Mouse (Mus musculus): ENCODE data around the gene Ccdc57. TPM values are rescaled to one million over a fixed set of nuclear protein-coding genes. Genes with fewer than 3 reads are reported as not detected.

Ccdc57 gene
- polyA plus RNA-seq, 1 experiment from 2014 or later = 6.0 TPM

GRCm38 (mm10) chr11:120828416-120828815 lies 104.3 kb downstream of the Ccdc57 start:
- DNase-seq (ENCODE audit: low spot score) = no peak
- Histone ChIP-seq H3K27ac (no peak overlapping the region), H3K4me1 (peaks cover 59% of the 10 kb centered on the region), H3K4me3 (no peak overlapping the region), H3K9me3 (no peaks in the 10 kb centered on the region), H3K27me3 (ENCODE audit: insufficient read depth, poor library complexity, severe bottlenecking) (no peaks in the 10 kb centered on the region), H3K36me3 (peaks cover 2% of the 10 kb centered on the region; the same call in 1 of the 2 replicates)
- 66% methylated on average over 4 of the region's 4 CpGs for WGBS

- Histone ChIP-seq H3K4me3 (no peak overlapping the region), H3K9me3 (no peaks in the 10 kb centered on the region), H3K27ac (peak overlapping the region; percentile 95), H3K27me3 (ENCODE audit: insufficient read depth, poor library complexity, severe bottlenecking) (no peaks in the 10 kb centered on the region), H3K4me1 (peaks cover 74% of the 10 kb centered on the region), H3K36me3 (peaks cover 13% of the 10 kb centered on the region)
- no peak for DNase-seq (ENCODE audit: low spot score)
- WGBS = 85% methylated on average over 8 of the region's 8 CpGs
Measured at GRCm38 (mm10) chr11:120826016-120826953, 106.4 kb downstream of the Ccdc57 start.

GRCm38 (mm10) chr11:120825289-120825863 lies 107.3 kb downstream of the Ccdc57 start:
- 42% methylated on average over 4 of the region's 4 CpGs for WGBS
- peaks cover 76% of the 10 kb centered on the region for H3K4me1 ChIP-seq

GRCm38 (mm10) chr11:120824787-120825288 lies 107.8 kb downstream of the Ccdc57 start:
- Histone ChIP-seq H3K4me1 (peaks cover 71% of the 10 kb centered on the region), H3K27me3 (ENCODE audit: insufficient read depth, poor library complexity, severe bottlenecking) (no peaks in the 10 kb centered on the region), H3K36me3 (peaks cover 26% of the 10 kb centered on the region), H3K4me3 (peak overlapping the region; percentile 84), H3K27ac (peak overlapping the region; percentile 95), H3K9me3 (no peaks in the 10 kb centered on the region)
- no peak for DNase-seq (ENCODE audit: low spot score)
- under 1% methylated on average over 21 of the region's 21 CpGs for WGBS

More at GRCm38 (mm10) chr11:120825289-120825863, 107.3 kb downstream of the Ccdc57 start:
- H3K4me3 ChIP-seq = peak overlapping the region; percentile 84
- peaks cover 23% of the 10 kb centered on the region for H3K36me3 ChIP-seq
- no peaks in the 10 kb centered on the region for H3K9me3 ChIP-seq
- H3K27me3 ChIP-seq (ENCODE audit: insufficient read depth, poor library complexity, severe bottlenecking) = no peaks in the 10 kb centered on the region
- H3K27ac ChIP-seq = peak overlapping the region; percentile 95
- DNase-seq (ENCODE audit: low spot score) = no peak

GRCm38 (mm10) chr11:120823956-120824786 lies 108.5 kb downstream of the Ccdc57 start, which contains the start of gene Fasn:
Gene Fasn (minus strand): TSS chr11:120824547.
- H3K36me3 ChIP-seq = peaks cover 33% of the 10 kb centered on the region
- under 1% methylated on average over 109 of the region's 109 CpGs for WGBS

GRCm38 (mm10) chr11:120823551-120823947 lies 109.1 kb downstream of the Ccdc57 start:
- peak overlapping the region; percentile 84 for H3K4me3 ChIP-seq
- DNase-seq (ENCODE audit: low spot score) = peak; percentile 88
- under 1% methylated on average over 40 of the region's 40 CpGs for WGBS
- peaks cover 39% of the 10 kb centered on the region for H3K36me3 ChIP-seq
- no peaks in the 10 kb centered on the region for H3K27me3 ChIP-seq (ENCODE audit: insufficient read depth, poor library complexity, severe bottlenecking)
- peak overlapping the region; percentile 95 for H3K27ac ChIP-seq
- H3K9me3 ChIP-seq = no peaks in the 10 kb centered on the region
- peaks cover 58% of the 10 kb centered on the region for H3K4me1 ChIP-seq

More at GRCm38 (mm10) chr11:120823956-120824786, 108.5 kb downstream of the Ccdc57 start, which contains the start of gene Fasn:
- H3K4me3 ChIP-seq = peak within 1 kb of the TSS; percentile 84
- H3K4me1 ChIP-seq = peaks cover 64% of the 10 kb centered on the region
- peak; percentile 99 for DNase-seq (ENCODE audit: low spot score)
- H3K27me3 ChIP-seq (ENCODE audit: insufficient read depth, poor library complexity, severe bottlenecking) = no peaks in the 10 kb centered on the region
- peak within 1 kb of the TSS; percentile 95 for H3K27ac ChIP-seq
- H3K9me3 ChIP-seq = no peaks in the 10 kb centered on the region

- WGBS = 2% methylated on average over 14 of the region's 14 CpGs
- Histone ChIP-seq H3K4me3 (peak overlapping the region; percentile 84), H3K27ac (peak overlapping the region; percentile 95), H3K9me3 (no peaks in the 10 kb centered on the region), H3K36me3 (peaks cover 45% of the 10 kb centered on the region), H3K4me1 (peaks cover 55% of the 10 kb centered on the region), H3K27me3 (ENCODE audit: insufficient read depth, poor library complexity, severe bottlenecking) (no peaks in the 10 kb centered on the region)
- no peak for DNase-seq (ENCODE audit: low spot score)
Measured at GRCm38 (mm10) chr11:120822831-120823550, 109.7 kb downstream of the Ccdc57 start.

- WGBS = 71% methylated on average over 4 of the region's 4 CpGs
- no peaks in the 10 kb centered on the region for H3K9me3 ChIP-seq
- no peak for DNase-seq (ENCODE audit: low spot score)
- H3K4me3 ChIP-seq = peak overlapping the region; percentile 84
- H3K36me3 ChIP-seq = peaks cover 51% of the 10 kb centered on the region
- H3K27me3 ChIP-seq (ENCODE audit: insufficient read depth, poor library complexity, severe bottlenecking) = no peaks in the 10 kb centered on the region
- H3K4me1 ChIP-seq = peaks cover 54% of the 10 kb centered on the region
- 0 out of 2 replicates have a peak overlapping the region, but pooled peaks have one; percentile 95 for H3K27ac ChIP-seq
Measured at GRCm38 (mm10) chr11:120822321-120822720, 110.4 kb downstream of the Ccdc57 start.

- H3K4me1 ChIP-seq = peaks cover 47% of the 10 kb centered on the region
- peak overlapping the region; percentile 6; the same call in 1 of the 2 replicates for H3K27ac ChIP-seq
- H3K4me3 ChIP-seq = peak overlapping the region; percentile 84
- H3K9me3 ChIP-seq = no peaks in the 10 kb centered on the region
- H3K27me3 ChIP-seq (ENCODE audit: insufficient read depth, poor library complexity, severe bottlenecking) = no peaks in the 10 kb centered on the region
- H3K36me3 ChIP-seq = peaks cover 62% of the 10 kb centered on the region
- no peak for DNase-seq (ENCODE audit: low spot score)
- WGBS = 82% methylated on average over 14 of the region's 14 CpGs
Measured at GRCm38 (mm10) chr11:120821076-120821922, 111.4 kb downstream of the Ccdc57 start.

GRCm38 (mm10) chr11:120820546-120820945 lies 112.1 kb downstream of the Ccdc57 start:
- no peaks in the 10 kb centered on the region for H3K9me3 ChIP-seq
- peaks cover 39% of the 10 kb centered on the region for H3K4me1 ChIP-seq
- H3K36me3 ChIP-seq = peaks cover 69% of the 10 kb centered on the region
- 96% methylated on average over 14 of the region's 14 CpGs for WGBS
- no peaks in the 10 kb centered on the region for H3K27me3 ChIP-seq (ENCODE audit: insufficient read depth, poor library complexity, severe bottlenecking)
- no peak for DNase-seq (ENCODE audit: low spot score)
- no peak overlapping the region for H3K4me3 ChIP-seq
- H3K27ac ChIP-seq = 0 out of 2 replicates have a peak overlapping the region, but pooled peaks have one; percentile 3

- Histone ChIP-seq H3K27ac (no peak overlapping the region), H3K4me3 (no peak overlapping the region), H3K4me1 (peaks cover 30% of the 10 kb centered on the region), H3K9me3 (no peaks in the 10 kb centered on the region), H3K27me3 (ENCODE audit: insufficient read depth, poor library complexity, severe bottlenecking) (no peaks in the 10 kb centered on the region), H3K36me3 (peaks cover 79% of the 10 kb centered on the region)
- DNase-seq (ENCODE audit: low spot score) = no peak
- WGBS = 95% methylated on average over 6 of the region's 6 CpGs
Measured at GRCm38 (mm10) chr11:120819556-120819955, 113.1 kb downstream of the Ccdc57 start.
